Mouse (Mus musculus) lung, embryonic 16.5 days (tissue): ENCODE results near the gene Gm10300. TPM values are rescaled to one million over a fixed set of nuclear protein-coding genes. Genes with fewer than 3 reads are reported as not detected.

Experiments used
- ATAC-seq: fragments of 200-750 bp; cut with Nextera tagmentation; 2 replicates; pipeline ENCODE4 v1.8.0; 2017; ENCODE audit warnings: low read depth, mild to moderate bottlenecking, moderate library complexity
- H3K27ac ChIP-seq: fragments of 300-500 bp; sonication (generic); 2 replicates; pipeline ENCODE4 v1.5.1; 2014; ENCODE audit warnings: mild to moderate bottlenecking, control low read depth, low read length
- H3K27me3 ChIP-seq: fragments of 300-500 bp; sonication (generic); 2 replicates; pipeline ENCODE4 v1.6.1; 2014; ENCODE audit warnings: low read depth, low read length, mixed read lengths; ENCODE audit not compliant: control insufficient read depth, insufficient read depth
- H3K36me3 ChIP-seq: fragments of 300-500 bp; sonication (generic); 2 replicates; pipeline ENCODE4 v1.6.1; 2014; ENCODE audit warnings: low read length; ENCODE audit not compliant: control insufficient read depth, insufficient read depth
- H3K4me1 ChIP-seq: fragments of 300-500 bp; sonication (generic); replicated peaks from 2 replicates; pipeline ENCODE4 v1.6.1; 2014; ENCODE audit warnings: low read length, mixed read lengths; ENCODE audit not compliant: control insufficient read depth, insufficient read depth
- H3K4me2 ChIP-seq: fragments of 300-500 bp; sonication (generic); 2 replicates; pipeline ENCODE4 v1.6.1; 2014; ENCODE audit warnings: low read depth, low read length, control low read depth
- H3K4me3 ChIP-seq: fragments of 300-500 bp; sonication (generic); 2 replicates; pipeline ENCODE4 v1.5.1; 2014; ENCODE audit warnings: mild to moderate bottlenecking, low read length, control low read depth
- H3K9ac ChIP-seq: fragments of 300-500 bp; sonication (generic); 2 replicates; pipeline ENCODE4 v1.6.1; 2014; ENCODE audit warnings: low read length, control low read depth
- H3K9me3 ChIP-seq: fragments of 300-500 bp; sonication (generic); 2 replicates; pipeline ENCODE4 v1.6.1; 2016; ENCODE audit warnings: low read length; ENCODE audit not compliant: control insufficient read depth
- WGBS: fragments of 180-500 bp; shearing (Covaris S2); extraction: QIAGEN DNeasy Blood & Tissue Kit; methylation state at CpG from one replicate; pipeline ENCODE4 v1.1.7; 2014; 5-methylcytosine and 5-hydroxymethylcytosine counted together
- polyA plus RNA-seq: library from polyadenylated mRNA; unstranded; fragments of >200 nt; fragmentation: Nextera tagmentation; extraction: Ambion mirVana; gene quantifications from 2 replicates; pipeline ENCODE4 v1.2.1, GENCODE M21; 2015

Gm10300 gene
- polyA plus RNA-seq, 1 experiment from 2014 or later: 0.10 TPM

DNA sequence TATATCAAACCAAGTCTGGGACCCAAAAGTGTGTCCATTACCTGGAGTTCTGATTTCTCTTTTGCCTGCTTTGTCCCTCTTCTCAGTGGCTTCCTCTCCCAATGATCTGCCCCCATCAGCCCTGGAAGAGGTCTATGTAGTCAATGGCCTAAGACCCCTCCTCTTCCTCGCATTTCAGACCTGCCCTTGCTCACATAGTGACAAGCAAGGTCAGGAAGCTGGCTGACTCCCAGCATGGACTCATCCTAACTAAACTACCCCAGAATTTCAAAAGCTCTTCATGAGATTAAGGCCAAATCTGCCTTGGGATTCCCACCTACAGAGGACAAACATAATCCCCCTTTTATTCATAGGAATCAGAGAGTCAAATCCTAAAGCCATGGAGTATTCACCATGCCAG is 1.3 kb downstream of the Gm10300 start:
- Histone ChIP-seq H3K9me3 (no peaks in the 10 kb centered on the region), H3K27ac (peak overlapping the region; percentile 33; the same call in 1 of the 2 replicates), H3K4me1 (peaks cover 12% of the 10 kb centered on the region), H3K4me3 (peak overlapping the region; percentile 79; the same call in 1 of the 2 replicates), H3K9ac (no peak overlapping the region), H3K27me3 (no peaks in the 10 kb centered on the region), H3K36me3 (no peaks in the 10 kb centered on the region), H3K4me2 (peak overlapping the region; percentile 97)
- ATAC-seq: no peak
- WGBS: 47% methylated on average over 1 of the region's 1 CpGs

DNA sequence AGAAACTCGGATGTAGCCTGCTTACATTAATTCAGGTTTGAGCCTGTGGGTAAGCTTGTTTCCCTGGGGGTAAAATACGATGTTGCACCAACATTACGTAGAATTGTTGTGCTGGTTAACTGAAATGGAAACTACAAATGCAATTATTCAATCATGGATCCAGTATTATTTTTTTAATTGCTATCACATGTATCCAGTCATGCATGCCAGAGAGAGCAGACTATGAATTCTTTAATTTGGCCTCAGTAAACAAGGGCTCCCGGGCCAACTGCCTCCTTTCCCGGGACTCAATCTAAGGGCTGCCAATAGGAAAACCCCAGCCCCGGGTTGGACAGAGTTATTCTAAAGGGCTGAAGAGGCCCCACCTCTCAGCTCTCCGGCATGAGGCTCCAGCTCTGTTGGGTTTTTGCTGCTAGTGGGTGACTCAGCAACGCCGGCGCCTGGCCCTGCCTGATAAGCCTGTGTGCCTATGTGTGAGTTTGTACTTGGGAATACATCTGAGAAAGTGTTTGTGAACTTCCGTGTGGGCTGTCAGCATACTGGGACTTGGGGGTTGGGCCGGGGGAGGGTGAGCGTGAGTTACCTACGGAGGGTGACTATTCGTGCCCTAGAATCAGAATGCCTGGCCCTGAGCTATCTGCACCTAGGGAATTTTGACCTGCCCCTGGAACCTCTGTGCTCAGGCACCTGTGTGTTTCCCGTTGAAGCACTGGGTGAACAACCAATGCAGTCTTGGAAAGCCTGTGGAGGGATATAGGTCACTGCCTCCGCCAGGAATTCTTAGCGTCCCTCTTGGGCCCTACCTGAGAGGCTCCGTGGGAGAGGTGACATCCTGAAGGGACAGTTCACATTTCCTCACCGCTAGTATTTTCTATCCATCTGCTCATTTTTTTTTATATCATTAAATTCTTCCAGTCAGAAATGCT is 2.2 kb downstream of the Gm10300 start:
- Histone ChIP-seq H3K27ac (peak overlapping the region; percentile 33), H3K9ac (peak overlapping the region; percentile 0), H3K27me3 (no peaks in the 10 kb centered on the region), H3K4me3 (no peak overlapping the region), H3K4me2 (peak overlapping the region; percentile 26), H3K4me1 (peaks cover 12% of the 10 kb centered on the region), H3K9me3 (no peaks in the 10 kb centered on the region), H3K36me3 (no peaks in the 10 kb centered on the region)
- peak; percentile 38 for ATAC-seq
- 23% methylated on average over 20 of the region's 20 CpGs for WGBS

DNA sequence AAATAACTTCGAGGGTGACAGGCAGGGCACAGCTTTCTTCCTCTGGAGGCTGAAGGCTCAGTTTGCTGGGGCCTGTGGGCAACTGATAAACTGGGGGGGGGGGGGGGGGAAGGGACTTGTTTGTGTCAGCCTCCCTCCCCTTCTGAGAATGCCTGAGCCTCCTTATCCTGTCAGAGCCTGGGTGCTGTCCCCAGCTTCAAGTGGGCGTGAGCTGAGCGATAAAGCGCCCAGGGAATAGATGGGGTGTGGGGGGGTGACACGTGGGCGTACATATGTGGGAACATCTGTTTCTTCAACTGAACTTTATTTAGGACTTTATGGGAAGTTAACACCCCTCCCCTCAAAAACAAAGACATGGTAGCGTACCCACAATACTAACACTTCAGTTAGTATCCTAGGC is 2.9 kb downstream of the Gm10300 start:
- no peak overlapping the region for H3K4me2 ChIP-seq
- no peak overlapping the region; the same call in 1 of the 2 replicates for H3K27ac ChIP-seq
- WGBS: 69% methylated on average over 7 of the region's 7 CpGs
- ATAC-seq: no peak
- peaks cover 12% of the 10 kb centered on the region for H3K4me1 ChIP-seq
- no peaks in the 10 kb centered on the region for H3K9me3 ChIP-seq
- no peak overlapping the region for H3K4me3 ChIP-seq
- H3K27me3 ChIP-seq: no peaks in the 10 kb centered on the region
- no peak overlapping the region for H3K9ac ChIP-seq
- no peaks in the 10 kb centered on the region for H3K36me3 ChIP-seq

DNA sequence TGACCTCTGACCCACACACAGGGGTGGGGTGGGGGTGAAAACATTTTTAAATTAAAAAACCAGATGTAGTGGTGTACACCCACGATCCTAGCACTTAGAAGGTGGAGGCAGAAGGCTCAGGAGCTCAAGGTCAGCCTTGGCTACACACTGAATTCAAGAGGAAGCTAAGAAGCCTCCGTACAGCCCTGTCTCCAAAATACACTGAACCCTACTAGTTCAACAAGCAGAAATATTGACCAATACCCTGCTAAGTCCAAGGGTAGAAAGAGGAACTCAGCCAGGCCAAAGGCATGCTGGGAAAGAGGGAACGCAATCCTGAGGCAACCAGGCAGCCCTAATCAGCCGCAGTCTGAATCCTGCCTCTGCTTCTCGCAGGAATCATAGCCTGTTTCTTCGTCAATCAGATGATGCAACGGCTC is 3.8 kb downstream of the Gm10300 start:
- ATAC-seq: no peak
- no peak overlapping the region for H3K4me3 ChIP-seq
- no peak overlapping the region for H3K27ac ChIP-seq
- H3K27me3 ChIP-seq: no peaks in the 10 kb centered on the region
- no peaks in the 10 kb centered on the region for H3K9me3 ChIP-seq
- peaks cover 12% of the 10 kb centered on the region for H3K4me1 ChIP-seq
- 68% methylated on average over 7 of the region's 7 CpGs for WGBS
- no peak overlapping the region for H3K4me2 ChIP-seq
- no peaks in the 10 kb centered on the region for H3K36me3 ChIP-seq
- H3K9ac ChIP-seq: no peak overlapping the region

DNA sequence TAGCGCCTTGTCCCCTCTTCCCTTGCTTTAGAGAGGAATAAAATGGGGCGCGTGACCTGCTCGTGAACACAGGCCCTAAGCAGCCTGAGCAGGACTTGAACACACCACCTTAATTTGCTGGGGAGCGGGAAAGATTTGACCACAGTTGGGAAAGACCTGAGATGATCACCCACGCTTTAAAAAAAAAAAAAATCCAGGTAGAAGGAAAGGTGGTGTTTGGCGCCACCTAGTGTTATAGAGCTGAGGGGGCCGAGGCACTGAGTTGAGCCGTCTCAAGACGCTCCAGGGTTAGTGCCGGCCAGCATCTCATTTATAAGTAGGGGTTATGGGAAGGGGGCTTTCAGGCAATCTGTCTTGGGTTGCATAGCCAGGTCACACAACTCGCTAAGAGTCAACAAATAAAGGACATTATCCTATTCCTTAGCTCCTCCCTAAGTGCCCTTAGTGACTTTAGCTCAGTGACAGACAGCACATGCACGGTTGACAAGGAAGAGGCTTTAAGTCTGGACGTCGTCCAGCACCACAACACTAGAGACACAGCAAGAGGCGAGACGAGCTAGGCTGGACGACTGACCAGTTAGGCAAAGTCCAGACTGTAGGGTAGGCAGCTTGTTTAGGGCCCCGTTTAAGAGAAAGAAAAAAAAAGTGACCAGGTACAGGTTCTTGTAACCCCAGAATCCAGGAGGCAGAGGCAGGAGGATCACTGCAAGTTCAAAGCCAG is 5.2 kb downstream of the Gm10300 start:
- Histone ChIP-seq H3K4me1 (peaks cover 11% of the 10 kb centered on the region), H3K4me3 (no peak overlapping the region), H3K9me3 (no peaks in the 10 kb centered on the region), H3K9ac (no peak overlapping the region), H3K27me3 (no peaks in the 10 kb centered on the region), H3K36me3 (no peaks in the 10 kb centered on the region), H3K27ac (no peak overlapping the region), H3K4me2 (no peak overlapping the region)
- 8% methylated on average over 19 of the region's 19 CpGs for WGBS
- ATAC-seq: no peak

DNA sequence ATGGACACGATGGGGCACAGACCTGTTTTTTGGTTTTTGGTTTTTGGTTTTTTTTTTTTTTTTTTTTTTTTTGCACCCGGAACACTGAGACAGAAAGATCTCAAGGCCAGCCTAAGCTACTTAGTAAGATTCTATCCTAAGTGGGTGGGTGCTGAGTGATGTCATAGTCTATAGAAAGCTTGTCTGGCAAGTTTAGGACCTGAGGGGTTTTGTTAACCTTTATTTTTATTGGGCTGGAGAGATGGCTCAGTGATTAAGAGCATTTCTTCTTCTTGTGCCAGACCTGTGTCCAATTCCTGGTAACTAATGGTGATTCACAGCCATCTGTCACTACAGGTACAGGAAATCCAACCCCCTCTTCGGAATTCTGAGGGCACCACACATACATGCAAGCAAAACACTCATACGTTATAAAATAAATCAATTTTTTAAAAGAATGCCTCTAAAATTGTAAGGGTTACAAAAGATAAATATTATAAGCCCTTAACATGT is 6.0 kb downstream of the Gm10300 start:
- Histone ChIP-seq H3K4me2 (no peak overlapping the region), H3K27me3 (no peaks in the 10 kb centered on the region), H3K36me3 (no peaks in the 10 kb centered on the region), H3K9ac (no peak overlapping the region), H3K4me3 (no peak overlapping the region), H3K9me3 (no peaks in the 10 kb centered on the region), H3K4me1 (peaks cover 9% of the 10 kb centered on the region), H3K27ac (no peak overlapping the region)
- ATAC-seq: no peak
- WGBS: 53% methylated on average over 4 of the region's 4 CpGs

DNA sequence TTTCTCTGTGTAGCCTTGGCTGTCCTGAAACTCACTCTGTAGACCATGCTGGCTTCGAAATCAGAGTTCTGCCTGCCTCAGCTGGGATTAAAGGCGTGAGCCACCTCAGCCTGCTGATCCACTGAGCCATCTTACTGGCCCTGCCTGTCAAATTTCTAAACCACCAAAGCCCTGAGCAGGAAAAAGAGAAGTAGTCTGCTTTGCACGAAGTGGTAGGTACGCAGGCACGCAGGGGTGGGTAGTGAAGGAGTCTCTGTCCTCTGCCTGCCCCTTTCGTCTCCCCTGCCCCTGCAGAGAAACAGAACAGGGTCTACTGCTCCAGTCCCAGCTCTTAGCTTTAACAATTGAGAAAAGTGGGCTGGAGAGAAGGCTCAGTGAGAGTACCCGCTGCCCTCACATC is 10.6 kb downstream of the Gm10300 start:
- no peaks in the 10 kb centered on the region for H3K4me1 ChIP-seq
- no peak overlapping the region for H3K27ac ChIP-seq
- no peak overlapping the region for H3K9ac ChIP-seq
- no peaks in the 10 kb centered on the region for H3K9me3 ChIP-seq
- no peaks in the 10 kb centered on the region for H3K27me3 ChIP-seq
- H3K4me3 ChIP-seq: no peak overlapping the region
- no peaks in the 10 kb centered on the region for H3K36me3 ChIP-seq
- no peak for ATAC-seq
- H3K4me2 ChIP-seq: no peak overlapping the region
- WGBS: 78% methylated on average over 7 of the region's 7 CpGs

DNA sequence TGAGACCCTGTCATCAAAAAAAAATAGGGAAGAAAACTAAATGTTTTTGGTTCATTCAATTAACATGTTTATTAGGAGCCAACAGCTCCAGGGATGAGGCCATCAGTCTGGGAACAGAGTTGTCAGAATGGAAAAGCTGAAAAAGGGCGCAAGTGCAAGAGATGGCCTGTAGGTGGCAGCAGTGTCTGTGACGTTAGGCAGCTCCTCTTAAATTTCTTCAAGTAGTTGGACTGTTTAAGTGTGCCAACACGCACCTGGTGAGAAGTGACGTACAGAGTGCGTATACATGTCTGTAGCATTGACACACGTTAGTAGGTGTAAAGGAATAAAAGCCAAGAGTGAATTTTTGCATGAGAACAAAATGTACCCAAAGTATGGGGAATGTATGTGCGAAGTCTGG is 14.4 kb downstream of the Gm10300 start:
- Histone ChIP-seq H3K36me3 (no peaks in the 10 kb centered on the region), H3K4me3 (no peak overlapping the region), H3K9ac (no peak overlapping the region), H3K4me2 (no peak overlapping the region), H3K9me3 (no peaks in the 10 kb centered on the region), H3K27me3 (no peaks in the 10 kb centered on the region), H3K4me1 (no peaks in the 10 kb centered on the region), H3K27ac (no peak overlapping the region)
- ATAC-seq: peak; percentile 36; the same call in 1 of the 2 replicates
- 16% methylated on average over 7 of the region's 7 CpGs for WGBS

DNA sequence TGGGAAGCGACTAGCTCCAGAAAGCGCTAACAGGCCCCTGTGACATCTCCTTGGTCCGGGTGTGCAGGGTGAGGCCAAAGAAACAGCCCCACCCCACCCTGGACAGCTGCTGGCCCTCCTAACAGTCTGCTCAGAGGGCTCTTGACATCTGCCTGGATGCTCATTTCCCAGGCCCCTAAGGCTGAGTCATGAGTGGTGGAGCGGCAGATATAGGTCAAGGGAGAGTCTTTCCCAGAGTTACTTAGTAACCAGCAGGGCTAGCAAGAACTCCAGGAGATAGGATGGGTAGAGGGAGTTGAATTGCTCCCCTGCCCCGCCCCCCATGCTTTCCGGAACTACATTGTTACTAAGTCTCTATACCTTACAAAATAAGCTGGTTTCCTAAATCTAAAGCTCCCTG is 18.6 kb downstream of the Gm10300 start:
- no peak overlapping the region for H3K27ac ChIP-seq
- 65% methylated on average over 6 of the region's 6 CpGs for WGBS
- no peaks in the 10 kb centered on the region for H3K36me3 ChIP-seq
- no peaks in the 10 kb centered on the region for H3K27me3 ChIP-seq
- H3K4me1 ChIP-seq: no peaks in the 10 kb centered on the region
- ATAC-seq: no peak
- no peak overlapping the region for H3K4me2 ChIP-seq
- H3K4me3 ChIP-seq: no peak overlapping the region
- H3K9ac ChIP-seq: no peak overlapping the region
- H3K9me3 ChIP-seq: no peaks in the 10 kb centered on the region
